Mouse (Mus musculus) kidney, postnatal 4 days (tissue): ENCODE results near the gene Tmem217.
"Not testable (repeated sequence)": the region's sequence is repeated elsewhere in the genome, so short reads cannot be mapped to it uniquely, and the experiment has no call there.

Experiments used
- DNase-seq, 2 experiments: peaks; one replicate each; pipeline ENCODE4 v3.0.0; 2021; ENCODE audit warnings: mixed read lengths in 2 of 2

The Tmem217 gene

GRCm38 (mm10) chr17:29548494-29548893 is 3.7 kb downstream of the Tmem217 start:
- no peak for DNase-seq

- DNase-seq = peak in 1 of 2 experiments; percentile 41
These were observed 6.9 kb downstream of the Tmem217 start for GRCm38 (mm10) chr17:29545241-29545640.

- no peak for DNase-seq
These were observed 8.1 kb downstream of the Tmem217 start for GRCm38 (mm10) chr17:29544064-29544463.

- DNase-seq = no peak
These were observed 9.1 kb downstream of the Tmem217 start for GRCm38 (mm10) chr17:29542831-29543690.

GRCm38 (mm10) chr17:29541419-29541818 is 10.8 kb downstream of the Tmem217 start:
- peak; percentile 82 to 87 for DNase-seq

- no peak for DNase-seq
These were observed 11.8 kb downstream of the Tmem217 start for GRCm38 (mm10) chr17:29540426-29540825.

GRCm38 (mm10) chr17:29533866-29534265 is 18.3 kb downstream of the Tmem217 start:
- DNase-seq = no peak

DNA sequence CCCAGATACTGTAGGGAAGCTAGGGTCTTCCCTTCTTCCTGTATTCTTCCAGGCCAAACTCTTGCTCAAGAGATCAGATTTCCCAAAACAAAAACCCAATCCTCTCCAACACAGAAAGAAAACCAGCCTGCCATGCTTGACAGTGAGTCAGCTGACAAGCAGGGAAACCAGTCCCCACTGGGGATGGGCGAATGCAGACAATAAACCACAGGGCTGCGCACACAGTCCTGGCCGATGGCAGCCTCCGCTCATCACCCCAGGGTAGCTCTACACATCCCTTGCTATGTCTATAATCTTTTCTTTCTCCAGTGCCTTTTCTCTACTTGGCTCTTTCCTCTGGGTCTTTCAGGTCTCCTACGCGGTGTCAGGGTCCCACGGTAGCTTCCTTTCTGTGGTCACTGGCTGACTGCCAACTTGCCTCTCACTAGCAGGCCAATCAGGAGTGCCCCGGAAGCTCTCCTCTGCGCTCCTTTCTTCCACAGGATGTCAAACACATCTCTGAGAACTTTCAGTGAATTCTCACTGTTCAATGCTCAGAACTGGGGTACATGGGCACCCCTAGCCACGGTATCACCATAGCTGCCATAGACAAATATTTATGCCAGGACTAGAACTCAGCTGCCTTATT is 20.3 kb downstream of the Tmem217 start:
- DNase-seq = peak in 1 of 2 experiments; percentile 27

- no peak for DNase-seq
These were observed 20.9 kb downstream of the Tmem217 start for GRCm38 (mm10) chr17:29531278-29531677.

- DNase-seq = no peak
These were observed 21.7 kb downstream of the Tmem217 start for GRCm38 (mm10) chr17:29530508-29530907.

DNA sequence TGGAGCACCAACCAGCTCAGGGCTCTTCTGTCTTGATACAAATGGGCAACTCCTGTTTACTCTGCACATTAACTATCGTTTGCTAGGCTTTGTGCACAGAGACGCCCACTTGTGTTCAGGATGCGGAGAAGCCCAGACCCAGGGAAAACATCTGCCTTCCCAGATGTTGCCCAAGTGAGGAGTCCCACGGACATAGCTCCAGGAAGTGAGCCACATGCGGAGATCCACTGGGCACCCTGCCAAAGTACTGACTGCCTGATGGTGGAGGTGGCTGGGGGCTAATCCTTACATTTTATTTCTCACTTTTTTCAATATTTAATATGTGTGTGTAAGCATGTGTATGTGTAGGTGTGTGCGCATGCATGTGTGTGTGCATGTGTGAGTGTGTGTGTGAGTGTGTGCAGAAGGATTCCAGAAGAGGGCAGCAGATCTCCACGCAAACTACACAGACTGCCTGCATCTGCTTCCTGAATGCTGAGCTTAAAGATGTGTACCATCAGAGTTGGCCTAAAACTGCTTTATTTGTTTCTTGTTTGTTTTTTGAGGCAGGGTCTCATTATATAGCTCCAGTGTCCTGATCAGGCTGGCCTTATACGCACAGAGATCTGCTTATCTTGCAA is 23.5 kb downstream of the Tmem217 start:
- DNase-seq = peak; percentile 27 to 41

DNA sequence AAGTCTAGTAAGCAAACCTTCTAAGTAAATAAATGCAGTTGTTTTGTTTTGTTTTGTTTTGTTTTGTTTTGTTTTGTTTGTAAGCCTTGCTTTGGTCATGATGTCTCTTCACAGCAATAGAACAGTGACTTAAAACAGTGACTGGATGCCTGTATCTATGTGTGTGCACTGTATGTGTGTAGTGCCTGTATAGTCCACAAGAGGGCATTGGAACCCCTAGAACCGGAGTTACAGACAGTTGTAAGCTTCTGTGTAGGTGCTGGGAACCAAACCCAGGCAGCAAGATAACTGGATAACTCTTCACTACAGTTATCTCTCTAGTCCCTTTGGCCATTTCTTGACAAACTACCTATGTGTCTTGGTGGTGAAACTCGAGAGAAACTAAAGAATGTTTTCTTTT is 26.6 kb downstream of the Tmem217 start:
- DNase-seq = no peak

DNA sequence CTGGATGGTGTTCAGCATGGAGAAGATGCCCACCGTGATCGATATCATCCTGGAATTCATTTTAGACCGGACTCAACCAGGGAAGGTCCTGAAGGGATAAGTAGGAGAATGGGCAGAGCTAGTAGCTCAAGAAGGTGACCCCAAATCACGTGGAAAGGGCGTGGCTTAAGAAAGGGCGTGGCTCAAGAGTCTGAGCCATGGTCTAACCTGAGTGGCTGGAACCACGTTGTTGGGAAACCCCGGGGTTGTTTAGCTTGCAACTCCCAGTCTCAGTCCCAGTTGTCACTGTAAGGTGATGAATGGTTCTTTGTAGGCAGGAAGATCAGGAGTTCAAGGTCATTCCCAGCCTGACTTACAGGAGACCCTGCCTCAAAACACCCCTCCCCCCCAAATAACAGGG is 32.5 kb downstream of the Tmem217 start:
- no peak for DNase-seq

DNA sequence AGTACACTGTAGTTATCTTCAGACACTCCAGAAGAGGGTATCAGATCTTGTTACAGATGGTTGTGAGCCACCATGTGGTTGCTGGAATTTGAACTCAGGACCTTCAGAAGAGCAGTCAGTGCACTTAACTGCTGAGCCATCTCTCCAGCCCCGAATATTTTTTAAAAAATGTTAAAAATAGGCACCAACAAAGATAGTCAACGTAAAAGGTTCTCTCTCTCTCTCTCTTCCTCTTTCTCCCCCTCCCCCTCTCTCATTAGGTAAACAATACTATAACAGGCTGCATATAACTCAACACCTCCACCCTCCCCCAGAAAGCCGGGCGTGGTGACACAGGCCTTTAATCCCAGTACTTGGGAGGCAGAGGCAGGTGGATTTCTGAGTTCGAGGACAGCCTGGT is 33.5 kb downstream of the Tmem217 start:
- DNase-seq = not testable (repeated sequence)

DNA sequence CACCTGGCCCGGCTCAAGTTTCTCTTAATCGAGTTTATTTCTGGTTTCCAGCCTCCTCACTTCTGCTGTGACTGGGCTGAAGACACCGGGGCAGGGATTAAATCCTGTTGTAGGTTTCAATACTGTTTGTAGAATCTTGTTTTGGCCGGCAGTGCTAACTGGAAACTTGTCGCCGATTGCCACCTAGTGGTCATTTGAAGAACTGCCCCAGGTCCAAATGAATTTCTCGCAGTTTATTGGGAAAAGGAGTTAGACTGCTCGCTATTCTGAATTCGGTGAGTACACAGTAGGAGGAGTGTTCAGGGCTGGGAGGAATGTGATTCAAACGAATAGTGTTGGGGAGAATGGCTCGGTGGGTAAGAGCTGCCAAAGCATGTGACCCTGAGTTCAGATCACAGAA is 37.8 kb downstream of the Tmem217 start:
- DNase-seq = peak; percentile 83 to 87

DNA sequence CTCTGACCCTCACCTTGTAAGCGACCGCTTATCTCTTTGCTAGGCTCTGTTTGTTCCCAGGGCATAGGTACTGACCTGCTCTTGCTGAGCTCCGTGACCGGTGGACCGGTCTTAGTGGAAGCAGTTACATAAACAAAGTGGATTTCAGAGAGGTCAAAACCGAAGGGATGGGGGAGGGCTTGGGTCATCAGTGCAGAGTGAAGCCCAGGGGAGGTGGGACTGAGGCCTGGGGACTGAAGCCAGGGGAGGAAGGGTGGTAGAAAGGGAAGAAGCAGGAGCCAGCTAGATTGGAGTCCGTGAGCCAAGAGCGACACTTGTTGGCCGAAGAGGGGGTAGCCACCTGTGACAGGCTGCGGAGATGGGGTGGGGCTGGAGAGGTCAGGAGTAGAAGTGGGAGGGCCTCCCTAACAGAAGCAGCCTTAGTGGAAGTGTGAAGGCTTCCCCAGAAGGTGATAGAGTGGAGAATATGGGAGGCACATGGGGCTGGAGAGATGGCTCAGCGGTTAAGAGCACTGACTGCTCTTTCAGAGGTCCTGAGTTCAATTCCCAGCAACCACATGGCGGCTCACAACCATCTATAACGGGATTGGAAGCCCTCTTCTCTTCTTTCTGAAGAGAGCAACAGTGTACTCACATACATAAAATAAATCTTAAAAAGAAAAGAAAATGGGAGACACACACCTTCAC is 39.0 kb downstream of the Tmem217 start:
- DNase-seq = peak; percentile 80 to 85

DNA sequence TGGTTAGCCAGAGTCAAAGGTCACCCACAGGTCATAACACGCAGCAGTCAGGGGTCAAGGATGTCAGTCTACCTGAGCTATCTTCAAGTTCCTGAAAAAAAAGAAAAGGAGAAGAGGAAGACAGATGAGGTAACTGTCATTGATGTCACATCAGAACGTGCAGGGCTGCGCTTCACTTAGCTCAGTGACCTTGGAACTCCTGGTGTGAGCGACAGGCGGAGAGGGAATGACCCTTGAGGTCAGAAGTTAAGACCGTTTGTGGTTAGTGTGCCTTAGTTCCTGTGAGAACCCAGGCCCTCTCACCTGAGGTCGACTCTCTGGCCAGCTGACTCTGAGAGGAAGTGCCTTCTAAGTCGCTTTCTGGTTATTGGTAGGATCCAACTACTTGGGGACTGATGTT is 41.5 kb downstream of the Tmem217 start:
- DNase-seq = no peak

DNA sequence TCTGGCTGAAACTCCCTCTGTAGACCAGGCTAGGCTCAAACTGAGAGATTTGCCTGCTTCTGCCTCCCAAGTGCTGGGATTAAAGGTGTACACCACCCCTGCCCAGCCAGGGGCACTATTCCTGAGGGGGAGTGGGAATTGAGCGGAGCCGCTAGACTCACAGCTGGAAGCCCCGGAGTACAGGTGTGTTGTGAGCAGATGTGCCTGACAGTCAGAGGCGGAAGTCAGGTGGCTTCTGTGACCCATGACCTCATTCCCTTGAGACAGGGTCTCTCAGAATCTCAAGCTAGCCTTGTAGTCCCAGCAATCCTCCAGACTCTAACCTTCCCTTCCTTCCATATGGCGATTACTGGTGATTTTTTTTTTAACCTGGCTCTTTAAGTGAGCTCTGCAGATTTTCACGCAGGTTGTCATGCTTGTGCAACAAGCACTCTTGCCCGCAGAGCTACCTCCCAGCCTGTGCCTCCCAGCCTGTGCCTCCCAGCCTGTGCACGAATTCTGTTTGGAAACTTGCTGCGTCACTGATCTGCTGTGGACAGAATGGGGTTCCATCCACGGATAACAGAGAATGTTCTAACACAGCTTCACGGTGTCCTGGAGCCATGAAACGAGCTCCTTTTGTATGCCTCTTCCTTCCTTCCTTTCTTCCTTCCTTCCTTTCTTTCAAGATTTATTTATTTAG is 43.1 kb downstream of the Tmem217 start:
- no peak for DNase-seq

- DNase-seq = peak in 1 of 2 experiments; percentile 26
These were observed 48.5 kb downstream of the Tmem217 start for GRCm38 (mm10) chr17:29503700-29504099.

DNA sequence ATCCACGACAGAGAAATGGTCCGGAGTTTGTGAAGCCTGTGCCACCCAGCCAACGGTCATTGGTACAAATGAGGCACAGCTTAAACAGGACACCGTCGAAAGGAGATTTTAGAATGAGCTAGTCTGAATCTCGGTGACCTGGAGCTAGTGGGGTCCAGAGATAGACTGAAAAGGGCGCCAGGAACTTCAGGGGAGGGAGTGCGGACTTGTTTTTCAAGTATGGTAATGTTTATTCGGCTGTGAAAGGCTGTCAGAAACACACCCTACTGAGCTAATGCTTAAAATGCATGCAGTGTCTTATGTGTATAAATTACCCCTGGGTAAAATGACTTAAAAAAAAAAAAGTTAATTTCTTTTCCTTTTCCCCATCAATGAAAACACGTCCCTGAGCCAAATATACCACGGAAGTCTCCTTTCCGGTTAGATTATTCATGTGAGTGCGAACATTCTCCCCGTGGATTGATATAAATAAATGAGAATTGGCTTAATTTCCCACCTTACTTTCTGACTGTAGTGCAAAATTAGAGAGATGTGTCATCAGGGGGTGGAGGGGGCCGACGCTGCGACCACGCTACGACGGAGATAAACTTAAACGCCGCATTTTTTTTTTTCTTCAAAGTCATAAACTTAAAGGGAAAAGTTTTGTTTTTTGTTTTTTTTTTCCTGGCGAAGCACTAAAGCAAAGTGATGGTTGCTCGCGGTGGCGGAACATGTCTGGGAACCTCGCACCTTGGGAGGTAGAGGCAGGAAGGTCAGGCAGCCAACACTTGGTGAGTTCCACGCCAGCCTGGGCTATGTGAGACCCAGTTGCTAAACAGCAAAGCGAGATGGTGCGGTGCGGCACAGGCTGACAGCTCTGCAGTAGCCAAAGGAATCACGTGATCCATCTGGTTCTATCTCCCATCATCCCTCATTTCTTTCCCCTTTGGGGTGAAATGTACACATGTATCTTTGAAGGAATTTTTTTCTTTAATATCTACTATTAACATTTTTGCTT is 49.2 kb downstream of the Tmem217 start:
- DNase-seq = peak in 1 of 2 experiments; percentile 37

GRCm38 (mm10) chr17:29502005-29502668 is 50.0 kb downstream of the Tmem217 start:
- DNase-seq = no peak
